Mouse (Mus musculus) bone marrow, adult 2 months (tissue): ENCODE data around the gene Pgm3.

ENCODE experiments used
- CTCF ChIP-seq: fragments of 200-500 bp; IDR thresholded peaks from 2 replicates; pipeline ENCODE4 v1.5.1; 2011; ENCODE audit warnings: low read length, control low read depth; ENCODE audit not compliant: control insufficient read depth, insufficient read depth
- POLR2A ChIP-seq: fragments of 200-500 bp; IDR thresholded peaks from 2 replicates; pipeline ENCODE4 v1.6.1; 2011; ENCODE audit warnings: low read depth, mild to moderate bottlenecking, control low read depth, low read length, borderline replicate concordance; ENCODE audit not compliant: control insufficient read depth

- TF ChIP-seq CTCF (no peak), POLR2A (no peak)
Measured at GRCm38 (mm10) chr9:86522335-86522734, 49.3 kb downstream of the Pgm3 start.
